Mouse (Mus musculus) gastrocnemius, adult 18-20 months (tissue): Measurements from ENCODE around the gene Fut1. TPM values are rescaled to one million over a fixed set of nuclear protein-coding genes. Genes with fewer than 3 reads are reported as not detected.

ENCODE experiments used
- DNase-seq: peaks from one replicate; pipeline ENCODE4 v3.0.0; 2021; ENCODE audit warnings: low spot score
- long read RNA-seq, 2 experiments: library from polyadenylated mRNA; stranded (forward); transcript quantifications; one replicate each; pipeline ENCODE4 v2.0.0; 2021
- total RNA-seq, 2 experiments: library from RNA; stranded (reverse); gene quantifications; 2 replicates each; pipeline ENCODE4 v1.2.3; 2021

The Fut1 gene
- not detected for total RNA-seq
- long read RNA-seq, experiment 1 = 0 reads
- long read RNA-seq, experiment 2 = 0 reads

DNA sequence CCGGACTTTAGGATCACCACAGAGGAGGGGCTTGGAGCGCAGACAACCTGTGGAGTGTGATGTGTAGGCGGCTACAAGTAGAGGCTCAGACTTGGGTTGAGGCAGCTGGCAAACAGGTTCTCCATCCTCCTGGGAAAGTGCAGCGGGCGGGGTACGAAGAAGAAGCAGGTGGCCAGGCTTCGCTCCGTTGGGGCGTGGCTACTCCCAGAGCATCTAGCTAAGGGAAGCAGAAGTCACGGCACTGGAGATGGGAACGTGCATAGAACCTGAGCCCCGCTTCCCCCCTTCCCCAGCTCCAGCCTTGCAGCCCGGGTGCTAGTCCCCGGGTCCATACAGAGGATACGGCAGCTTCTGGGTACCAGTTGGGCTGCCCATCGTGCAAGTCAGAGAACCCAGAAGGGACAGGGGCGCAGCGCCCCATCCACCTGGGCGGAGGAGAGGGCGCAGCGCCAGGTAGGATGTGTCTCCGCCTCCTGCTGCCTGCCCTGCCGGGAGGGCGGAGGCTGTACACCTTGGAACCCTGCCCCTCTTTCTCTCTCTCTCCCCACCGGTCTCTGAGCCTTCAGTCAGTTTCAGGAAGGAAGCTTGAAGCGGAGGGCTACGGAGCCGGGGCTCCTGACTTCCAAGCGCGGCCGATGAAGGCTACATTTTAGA, at the start of gene Fut1:
Gene Fut1, plus strand, starts transcription at position 248 of the 654 bp plus-strand sequence.
- DNase-seq = no peak

DNA sequence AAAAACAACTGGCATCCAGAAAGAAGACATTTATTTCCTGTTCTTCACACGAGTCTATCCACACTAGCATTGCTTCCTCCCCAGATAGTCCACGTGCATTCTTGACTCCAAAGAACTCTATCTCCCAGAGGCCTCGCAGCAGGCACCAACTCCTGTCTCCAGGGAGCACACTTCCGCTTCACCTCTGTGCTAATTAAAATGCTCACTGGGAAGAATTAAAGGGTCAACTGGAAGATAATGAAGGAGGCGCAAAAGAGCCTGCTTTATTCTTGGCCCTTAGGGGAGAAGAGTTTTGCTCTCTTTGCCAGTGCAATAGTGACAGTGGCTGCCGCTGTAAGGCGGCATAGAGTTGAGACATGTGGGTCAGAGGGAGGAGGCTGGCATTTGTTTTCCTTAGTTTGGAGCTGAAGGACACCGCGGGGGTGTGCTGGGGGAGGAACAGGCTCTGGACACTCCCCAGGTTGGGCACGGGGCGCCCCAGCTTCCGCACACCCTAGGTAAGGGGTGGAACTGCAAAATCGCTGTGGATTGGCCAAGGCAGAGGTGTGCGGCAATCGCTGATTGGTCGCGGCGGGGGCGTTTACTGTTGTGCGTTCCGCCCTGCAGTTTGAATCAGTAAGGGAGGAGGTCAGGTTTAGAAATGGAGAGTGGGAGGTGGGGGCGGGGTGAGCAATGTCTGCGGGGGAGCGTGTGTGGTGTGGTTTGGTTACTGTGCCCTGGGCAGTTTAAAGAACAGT, 49.1 kb upstream of the Fut1 start:
- peak; percentile 93 for DNase-seq

DNA sequence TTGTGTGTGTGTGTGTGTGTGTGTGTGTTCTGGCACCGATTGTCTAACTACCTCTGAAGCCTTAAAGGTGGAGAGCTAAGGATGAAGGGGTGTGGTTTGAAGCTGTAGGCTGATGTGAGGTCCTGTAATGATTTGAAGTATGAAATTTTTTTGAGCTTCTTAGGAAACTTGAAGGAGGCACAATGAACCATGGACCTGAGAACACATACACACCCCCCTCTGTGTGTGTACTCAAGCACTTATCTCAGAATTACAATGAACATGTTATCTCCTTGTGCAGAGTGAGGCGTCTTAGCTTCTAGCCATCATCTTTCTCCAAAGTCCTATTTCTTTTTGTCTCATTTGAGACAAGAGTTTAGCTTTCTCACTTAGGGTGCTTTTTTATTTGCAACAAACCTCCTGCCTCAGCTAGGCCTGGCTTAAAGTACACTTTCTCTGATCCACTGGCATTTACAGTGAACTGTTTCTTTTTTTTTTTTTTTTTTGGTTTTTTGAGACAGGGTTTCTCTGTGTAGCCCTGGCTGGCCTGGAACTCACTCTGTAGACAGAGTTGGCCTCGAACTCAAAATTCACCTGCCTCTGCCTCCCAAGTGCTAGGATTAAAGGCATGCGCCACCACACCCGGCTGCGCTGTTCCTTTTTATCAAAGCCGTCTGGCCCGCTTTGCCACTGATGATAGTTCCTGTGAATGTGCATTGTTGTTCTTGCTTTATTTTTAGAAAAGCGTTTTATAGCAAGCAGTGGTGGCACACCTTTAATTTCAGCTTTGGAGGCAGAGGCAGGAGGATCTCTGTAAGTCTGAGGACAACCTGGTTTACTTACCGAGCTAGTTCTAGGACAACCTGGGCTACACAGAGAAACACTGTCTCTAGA, 48.3 kb upstream of the Fut1 start:
- DNase-seq = no peak

DNA sequence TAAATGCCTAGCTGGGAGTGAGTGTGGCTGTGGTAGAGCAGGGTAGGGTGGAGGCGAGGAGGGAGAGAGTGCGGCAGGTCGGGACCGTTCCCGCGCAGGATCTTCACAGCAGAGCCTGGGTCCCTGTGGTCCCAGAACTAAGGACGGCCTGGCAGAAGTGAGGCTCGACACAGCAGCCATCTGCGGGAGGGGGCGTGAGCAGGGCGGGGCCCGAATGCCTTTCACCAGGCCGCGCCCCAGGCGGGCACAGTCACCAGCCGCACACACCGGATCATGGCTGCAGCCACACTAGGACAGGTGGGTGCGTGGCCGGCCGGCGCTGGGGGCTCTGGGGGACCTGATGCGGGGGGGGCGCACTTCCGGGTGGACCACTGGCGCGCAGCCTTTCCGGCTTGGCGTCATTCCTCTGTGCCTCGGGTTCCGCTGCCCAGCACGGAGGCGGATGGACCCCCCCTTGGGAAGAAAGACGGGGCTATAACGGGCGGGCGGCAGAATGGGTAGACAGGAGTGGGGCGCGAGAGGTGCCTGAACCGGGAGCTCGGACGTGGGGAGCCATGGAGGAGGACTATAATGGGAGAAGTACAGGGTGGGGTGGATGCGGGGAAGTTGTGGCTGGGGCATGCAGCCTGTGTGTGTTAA, 46.9 kb upstream of the Fut1 start, which contains the start of gene Bcat2:
Gene Bcat2, plus strand, starts transcription at position 51 of the 639 bp plus-strand sequence.
- peak; percentile 76 for DNase-seq

DNA sequence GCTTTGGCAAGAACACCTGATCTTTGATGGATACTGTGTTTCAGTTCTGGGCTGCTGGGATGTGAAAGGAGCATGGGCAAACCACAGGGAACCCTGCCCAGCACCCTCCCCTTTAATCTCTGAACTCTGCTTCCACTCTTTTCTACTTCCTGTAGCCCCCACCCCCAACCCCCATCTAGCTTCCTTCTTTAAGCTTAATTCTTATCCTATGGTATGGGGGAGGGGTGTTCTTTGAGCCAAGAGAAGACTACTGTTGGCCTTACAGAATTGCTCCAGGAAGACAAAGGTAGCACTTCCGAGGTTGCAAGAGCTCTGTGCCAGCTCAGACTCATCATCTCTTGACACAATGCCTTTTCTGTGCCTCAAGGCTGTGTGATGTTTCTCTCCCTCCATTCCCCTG, 45.1 kb upstream of the Fut1 start:
- DNase-seq = no peak

DNA sequence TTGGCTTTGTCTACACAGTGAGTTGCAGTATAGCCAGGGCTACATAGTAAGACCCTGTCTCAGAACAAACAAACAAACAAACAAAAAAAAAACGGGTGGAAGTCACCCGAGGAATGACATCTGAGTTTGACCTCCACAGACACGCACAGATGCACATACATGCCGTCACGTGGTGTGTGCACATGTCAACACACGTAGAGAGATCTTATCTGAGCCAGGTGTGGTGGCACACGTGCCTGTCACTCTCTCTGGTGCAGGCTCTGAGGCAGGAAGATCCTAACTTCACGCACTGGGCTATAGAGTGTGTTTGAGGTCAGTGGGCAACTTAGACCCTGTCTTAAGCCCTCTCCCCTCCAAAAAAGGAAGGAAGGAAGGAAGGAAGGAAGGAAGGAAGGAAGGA, 43.1 kb upstream of the Fut1 start:
- no peak for DNase-seq

DNA sequence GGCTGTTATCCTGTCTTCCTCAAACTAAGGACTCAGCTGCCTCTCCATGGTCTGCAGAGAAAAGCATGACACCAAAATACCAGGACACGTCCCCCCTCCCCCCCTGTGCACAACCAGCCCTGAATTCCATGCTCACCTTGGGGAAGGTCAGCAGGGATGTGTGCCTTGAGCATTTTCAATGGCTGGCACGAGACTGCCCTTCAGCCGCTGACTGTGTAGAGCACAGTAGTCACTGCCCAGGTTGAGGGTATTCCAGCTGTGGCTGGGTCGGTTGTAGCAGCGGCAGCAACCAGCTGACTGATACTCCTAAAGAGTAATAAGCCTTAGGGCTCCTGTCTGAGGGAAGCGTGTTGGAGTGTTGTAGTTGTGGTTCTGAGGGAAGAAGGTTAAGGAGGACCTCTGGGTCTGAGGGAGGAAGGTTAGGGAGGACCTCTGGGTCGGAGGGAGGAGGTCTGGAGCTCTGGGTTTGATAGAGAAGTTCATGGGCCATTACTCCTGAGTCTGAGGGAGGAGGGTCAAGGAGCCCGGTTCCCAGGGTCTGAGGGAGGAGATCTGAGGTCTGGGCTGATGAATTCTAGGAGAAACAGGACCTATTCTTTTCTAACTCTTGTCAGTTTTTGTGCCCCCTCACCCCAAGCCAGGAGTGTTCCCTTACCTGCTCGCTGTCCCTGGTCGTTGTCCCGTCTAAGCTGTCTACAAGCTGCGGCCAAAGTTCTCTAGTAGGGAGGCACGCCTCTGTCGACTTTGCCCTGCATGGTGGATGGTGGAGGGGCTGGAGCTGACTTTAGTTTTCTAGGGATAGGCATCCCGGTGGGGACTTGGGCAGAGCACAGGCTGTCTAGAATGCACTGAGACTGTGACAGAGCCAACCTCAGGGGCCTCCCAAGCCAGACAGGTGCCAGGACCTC, 42.4 kb upstream of the Fut1 start:
- no peak for DNase-seq

DNA sequence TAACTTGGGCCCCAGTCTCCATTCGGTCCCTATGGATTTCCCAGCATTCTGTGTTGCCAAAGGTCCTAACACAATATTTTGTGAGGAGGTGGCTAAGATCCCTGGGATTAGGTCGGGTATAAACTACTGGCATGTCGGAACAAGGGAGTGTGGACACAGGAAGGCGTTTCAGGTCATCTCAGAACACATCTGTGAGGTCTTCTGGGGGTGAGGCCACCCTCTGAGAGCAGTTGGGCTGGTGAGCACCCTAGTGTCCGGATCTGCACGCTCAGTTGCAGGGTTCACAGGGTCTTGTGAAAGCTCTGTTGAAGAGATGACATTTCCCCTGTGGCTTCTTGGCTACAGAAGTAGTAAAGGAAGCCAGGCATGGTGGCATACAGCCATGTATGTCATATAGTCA, 31.2 kb upstream of the Fut1 start:
- no peak for DNase-seq

DNA sequence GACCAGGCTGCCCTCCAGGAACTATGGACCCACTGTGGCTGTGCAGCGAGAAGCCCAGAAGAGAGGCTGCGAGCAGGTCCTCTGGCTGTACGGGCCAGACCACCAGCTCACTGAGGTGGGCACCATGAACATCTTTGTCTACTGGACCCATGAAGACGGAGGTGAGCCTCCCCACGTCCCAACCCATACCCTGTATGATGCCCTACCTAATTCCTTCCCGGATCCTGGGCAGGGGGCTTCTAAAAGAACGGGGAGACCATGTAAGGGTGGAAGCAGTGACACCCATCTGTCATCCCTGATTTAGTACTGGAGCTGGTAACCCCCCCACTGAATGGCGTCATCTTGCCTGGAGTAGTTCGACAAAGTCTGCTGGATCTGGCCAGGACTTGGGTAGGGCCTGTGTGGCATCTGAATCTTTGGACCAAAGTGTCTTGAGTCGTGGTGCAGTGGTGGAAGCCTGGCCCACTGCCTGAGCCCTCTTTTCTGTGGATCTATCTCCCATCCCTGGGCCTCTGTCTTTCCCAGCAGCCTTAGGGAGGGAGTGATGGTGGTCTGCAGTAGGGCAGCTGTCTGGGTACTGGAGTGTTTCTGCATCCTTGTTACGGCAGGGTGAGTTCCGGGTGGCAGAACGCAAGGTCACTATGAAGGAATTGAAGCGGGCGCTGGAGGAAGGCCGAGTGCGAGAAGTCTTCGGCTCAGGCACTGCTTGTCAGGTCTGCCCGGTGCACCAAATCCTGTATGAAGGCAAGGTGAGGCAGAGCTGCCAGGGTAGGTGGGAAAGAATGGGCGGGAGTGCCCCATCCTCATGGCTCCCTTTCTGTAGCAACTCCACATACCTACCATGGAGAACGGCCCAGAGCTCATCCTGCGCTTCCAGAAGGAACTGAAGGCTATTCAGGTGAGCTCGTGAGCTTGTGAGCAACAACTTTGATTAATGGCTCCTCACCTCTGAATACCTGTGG, 29.2 kb upstream of the Fut1 start:
- no peak for DNase-seq

DNA sequence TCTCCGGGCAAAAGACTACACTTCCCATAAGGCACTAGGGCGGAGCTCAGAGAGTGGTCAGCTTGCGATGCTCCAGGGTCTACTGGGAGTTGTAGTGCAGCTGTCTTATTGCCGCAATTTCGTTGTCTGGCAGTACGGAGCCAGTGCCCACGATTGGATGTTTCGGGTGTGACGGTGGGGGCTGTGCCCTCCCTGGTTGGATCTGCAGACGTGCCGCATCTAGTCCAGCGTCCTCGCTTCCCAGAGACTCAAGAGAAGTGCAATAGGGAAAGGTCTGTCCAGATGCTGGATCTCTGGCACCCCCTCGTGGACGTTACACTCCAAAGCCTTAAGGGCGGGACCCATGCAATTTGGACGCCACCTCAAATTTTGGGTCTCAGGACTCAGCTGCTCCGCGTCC, 27.9 kb upstream of the Fut1 start:
- DNase-seq = peak; percentile 97

DNA sequence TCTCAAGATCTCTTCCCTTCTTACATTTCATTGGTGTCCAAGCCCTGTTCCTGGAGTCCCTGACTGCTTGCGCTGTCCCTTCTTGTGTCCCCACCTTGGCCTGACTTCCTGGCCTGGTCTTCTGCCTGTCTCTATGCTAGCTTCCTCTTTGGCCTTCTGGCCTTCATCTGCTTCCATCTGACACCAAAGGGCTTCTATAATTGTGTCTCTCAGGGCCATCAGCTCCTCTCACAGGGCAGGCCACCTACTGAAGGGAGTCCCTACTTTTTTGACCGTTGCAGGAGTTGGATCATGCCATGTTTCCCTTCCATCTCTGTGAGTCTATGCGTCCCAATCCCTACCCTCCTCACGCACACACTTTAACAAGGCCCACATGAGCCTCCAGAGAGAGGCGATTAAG, 27.2 kb upstream of the Fut1 start:
- no peak for DNase-seq

DNA sequence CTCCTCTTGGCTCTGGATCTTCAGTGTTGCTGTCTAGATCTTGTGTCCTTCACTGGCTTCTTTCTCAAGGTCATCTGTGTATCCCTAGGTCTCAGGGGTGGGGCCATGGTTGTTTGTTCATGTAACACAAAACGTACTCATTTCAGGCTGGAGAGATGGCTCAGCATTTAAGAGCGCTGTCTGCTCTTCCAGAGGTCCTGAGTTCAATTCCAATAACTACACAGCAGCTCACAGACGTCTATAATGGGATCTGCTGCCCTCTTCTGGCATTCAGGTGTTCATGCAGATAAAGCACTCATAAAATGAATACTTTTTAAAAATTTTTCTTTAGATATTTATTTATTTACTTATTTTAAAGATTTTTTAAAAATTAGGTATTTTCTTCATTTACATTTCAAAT, 26.2 kb upstream of the Fut1 start:
- DNase-seq = no peak

DNA sequence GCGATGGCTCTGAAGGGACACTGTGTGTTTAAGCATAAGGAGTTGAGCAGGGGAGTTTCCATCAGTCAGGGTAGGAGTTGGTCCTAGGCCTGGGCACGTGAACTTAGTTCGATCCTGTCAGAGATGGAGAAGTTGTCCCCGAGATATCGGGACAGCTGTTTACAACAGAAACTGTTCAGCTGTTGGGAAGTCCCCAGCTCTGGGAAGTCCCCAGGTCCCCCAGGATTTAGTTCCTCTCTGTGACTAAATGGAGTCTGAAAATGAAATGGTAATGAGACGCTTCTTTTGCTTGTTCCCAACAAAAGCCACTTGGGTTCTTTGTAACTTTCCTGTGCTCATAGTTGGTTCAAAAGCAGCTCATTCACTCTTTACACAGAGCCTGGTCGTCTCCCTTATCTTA, 25.2 kb upstream of the Fut1 start:
- no peak for DNase-seq

DNA sequence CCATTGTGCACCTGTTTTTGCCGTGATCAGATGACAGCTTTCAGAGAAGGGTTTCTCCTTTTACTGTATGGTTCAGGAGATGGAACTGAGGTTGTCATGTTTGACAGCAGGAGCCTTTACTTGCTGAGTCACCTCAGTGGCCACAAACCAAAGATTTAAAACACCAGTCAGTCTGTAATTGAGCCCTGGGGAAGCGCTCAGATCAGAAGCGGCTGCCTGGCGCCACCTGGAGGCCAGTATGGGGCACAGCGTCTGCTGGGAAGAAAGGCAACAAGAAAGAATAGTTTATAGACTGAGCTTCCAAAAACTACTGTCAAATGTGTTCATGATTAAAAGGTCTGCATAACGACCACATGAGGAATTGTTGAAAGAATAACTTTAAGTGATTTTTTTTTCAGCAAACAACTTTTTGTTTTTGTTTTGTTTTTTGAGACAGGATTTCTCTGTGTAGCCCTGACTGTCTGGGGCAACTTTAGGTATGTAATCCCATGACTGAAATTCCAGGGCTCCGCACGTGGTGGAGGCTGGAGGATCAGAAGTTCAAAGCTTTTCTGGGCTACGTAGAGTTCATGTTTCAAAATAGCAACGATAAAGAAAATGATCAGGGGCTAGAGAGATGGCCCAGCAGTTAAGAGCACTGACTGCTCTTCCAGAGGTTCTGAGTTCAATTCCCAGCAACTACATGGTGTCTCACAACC, 23.8 kb upstream of the Fut1 start:
- DNase-seq = peak; percentile 86

DNA sequence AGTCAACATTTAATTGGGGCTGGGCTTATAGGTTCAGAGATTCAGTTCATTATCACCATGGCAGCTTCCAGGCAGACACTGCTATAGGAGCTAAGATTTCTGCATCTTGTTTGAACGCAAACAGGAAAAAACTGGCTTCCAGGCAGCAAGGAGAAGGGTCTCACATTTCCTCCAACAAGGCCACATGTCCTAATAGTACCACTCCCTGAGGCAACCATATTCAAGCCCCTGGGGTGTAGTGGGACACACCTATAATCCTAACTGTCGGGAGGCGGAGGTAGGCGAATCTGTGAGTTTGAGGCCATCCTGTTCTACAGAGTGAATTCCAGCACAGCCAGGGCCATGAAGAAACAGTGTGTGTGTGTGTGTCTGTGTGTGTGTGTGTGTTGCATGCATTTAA, 21.9 kb upstream of the Fut1 start:
- no peak for DNase-seq

DNA sequence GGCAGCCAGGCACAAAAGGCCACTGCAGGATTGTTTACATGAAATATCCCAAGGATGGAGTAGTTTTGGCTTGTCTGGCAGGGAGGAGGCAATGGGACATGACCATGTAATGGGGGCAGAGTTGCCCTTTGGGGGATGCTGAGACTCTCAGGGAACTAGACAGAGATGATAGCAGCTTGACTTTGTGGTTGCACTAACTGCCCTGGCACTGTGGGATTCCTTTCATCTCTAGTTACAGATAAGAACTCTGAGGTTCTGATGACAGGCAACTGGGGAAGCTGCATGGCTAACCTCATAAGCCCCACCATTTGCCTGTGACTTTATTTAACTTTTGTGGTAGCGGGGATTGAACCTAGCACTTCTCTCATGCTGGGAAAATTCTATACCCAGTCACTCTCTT, 21.0 kb upstream of the Fut1 start:
- no peak for DNase-seq

DNA sequence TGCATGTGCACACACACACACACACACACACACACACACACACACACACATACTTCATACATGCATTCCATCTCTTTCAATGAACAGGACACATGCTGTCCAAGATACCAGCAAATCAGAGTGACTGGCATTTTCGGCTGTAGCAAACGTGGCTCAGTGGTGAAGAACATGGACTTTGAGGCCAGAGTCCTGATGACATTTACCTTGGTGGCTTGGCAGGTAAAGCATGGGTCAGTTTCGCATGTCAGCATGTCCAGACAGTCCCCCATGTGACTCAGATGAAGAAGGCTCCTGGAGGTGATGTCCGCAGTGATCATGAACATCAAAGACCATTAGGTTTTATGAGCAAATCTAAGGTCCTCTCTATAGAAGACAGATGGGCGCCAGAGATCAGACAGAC, 20.1 kb upstream of the Fut1 start:
- no peak for DNase-seq

DNA sequence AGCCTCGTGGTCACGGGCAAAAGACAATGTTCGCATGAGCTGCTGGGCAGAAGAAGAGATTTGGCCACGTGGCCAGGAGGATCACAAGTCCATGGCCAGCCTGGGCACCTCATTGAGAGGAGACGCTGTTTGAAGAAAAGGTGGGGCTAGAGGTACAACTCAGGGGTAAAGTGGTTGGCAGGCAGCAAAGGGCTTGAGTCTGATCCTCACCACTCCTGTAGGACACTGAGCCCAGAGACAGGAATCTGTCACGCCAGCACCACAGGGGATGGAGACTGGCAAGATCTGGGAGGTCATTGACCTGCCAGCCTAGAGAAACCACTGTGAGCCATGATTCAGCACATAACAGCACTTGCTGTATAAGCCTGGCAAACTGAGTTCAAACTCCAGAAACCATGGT, 19.6 kb upstream of the Fut1 start:
- no peak for DNase-seq
